Mouse (Mus musculus) embryonic facial prominence, embryonic 14.5 days (tissue): ENCODE measurements around the gene Lmx1a. TPM values are rescaled to one million over a fixed set of nuclear protein-coding genes. Genes with fewer than 3 reads are reported as not detected.

Source experiments
- ATAC-seq: fragments of 200-750 bp; cut with Nextera tagmentation; 2 replicates; pipeline ENCODE4 v1.8.0; 2017; ENCODE audit warnings: low read depth, moderate number of reproducible peaks, moderate TSS enrichment
- DNase-seq: peaks from one replicate; pipeline ENCODE4 v3.0.0-alpha.2; 2015; ENCODE audit warnings: low spot score
- H3K27ac ChIP-seq: fragments of 300-500 bp; sonication (generic); replicated peaks from 2 replicates; pipeline ENCODE4 v1.5.1; 2014; ENCODE audit warnings: low read depth, mild to moderate bottlenecking, low read length, moderate library complexity
- H3K27me3 ChIP-seq: fragments of 300-500 bp; sonication (generic); replicated peaks from 2 replicates; pipeline ENCODE4 v1.6.1; 2014; ENCODE audit warnings: low read length; ENCODE audit not compliant: control insufficient read depth, insufficient read depth
- H3K36me3 ChIP-seq: fragments of 300-500 bp; sonication (generic); 2 replicates; pipeline ENCODE4 v1.6.1; 2014; ENCODE audit warnings: low read length, mixed read lengths; ENCODE audit not compliant: control insufficient read depth, insufficient read depth
- H3K4me1 ChIP-seq: fragments of 300-500 bp; sonication (generic); 2 replicates; pipeline ENCODE4 v1.6.1; 2014; ENCODE audit warnings: antibody characterized with exemption, low read length; ENCODE audit not compliant: control insufficient read depth, insufficient read depth
- H3K4me2 ChIP-seq: fragments of 300-500 bp; sonication (generic); 2 replicates; pipeline ENCODE4 v1.6.1; 2014; ENCODE audit warnings: low read depth, mild to moderate bottlenecking, low read length, moderate library complexity, mixed read lengths
- H3K4me3 ChIP-seq: fragments of 300-500 bp; sonication (generic); 2 replicates; pipeline ENCODE4 v1.5.1; 2014; ENCODE audit warnings: low read depth, mild to moderate bottlenecking, low read length
- H3K9ac ChIP-seq: fragments of 300-500 bp; sonication (generic); 2 replicates; pipeline ENCODE4 v1.6.1; 2014; ENCODE audit warnings: low read depth, mild to moderate bottlenecking, low read length, moderate library complexity, mixed read lengths
- H3K9me3 ChIP-seq: fragments of 300-500 bp; sonication (generic); 2 replicates; pipeline ENCODE4 v1.6.1; 2016; ENCODE audit warnings: low read length; ENCODE audit not compliant: control insufficient read depth
- WGBS: fragments of 180-500 bp; shearing (Covaris S2); extraction: QIAGEN DNeasy Blood & Tissue Kit; methylation state at CpG from one replicate; pipeline ENCODE4 v1.1.7; 2014; 5-methylcytosine and 5-hydroxymethylcytosine counted together
- polyA plus RNA-seq: library from polyadenylated mRNA; unstranded; fragments of >200 nt; fragmentation: Nextera tagmentation; extraction: Ambion mirVana; gene quantifications from 2 replicates; pipeline ENCODE4 v1.2.1, GENCODE M21; 2014

The Lmx1a gene
- polyA plus RNA-seq, 1 experiment from 2014 or later, result 1.7 TPM

- Histone ChIP-seq H3K4me1 (peaks cover 8% of the 10 kb centered on the region; the same call in 1 of the 2 replicates), H3K27me3 (no peaks in the 10 kb centered on the region), H3K4me2 (no peak overlapping the region), H3K9ac (no peak overlapping the region), H3K36me3 (no peaks in the 10 kb centered on the region), H3K9me3 (no peaks in the 10 kb centered on the region), H3K4me3 (no peak overlapping the region), H3K27ac (no peak overlapping the region)
- DNase-seq (peak; percentile 59), ATAC-seq (peak; percentile 75; the same call in 1 of the 2 replicates)
- 22% methylated on average over 14 of the region's 14 CpGs for WGBS
These were observed 65.8 kb downstream of the Lmx1a start for GRCm38 (mm10) chr1:167754636-167755522.

GRCm38 (mm10) chr1:167758208-167758607 is 69.2 kb downstream of the Lmx1a start:
- Histone ChIP-seq H3K27me3 (no peaks in the 10 kb centered on the region; the same call in 1 of the 2 replicates), H3K4me1 (peaks cover 17% of the 10 kb centered on the region), H3K9ac (no peak overlapping the region), H3K4me3 (no peak overlapping the region), H3K36me3 (no peaks in the 10 kb centered on the region), H3K9me3 (no peaks in the 10 kb centered on the region), H3K4me2 (no peak overlapping the region), H3K27ac (no peak overlapping the region)
- ATAC-seq (no peak), DNase-seq (no peak)
- 57% methylated on average over 8 of the region's 8 CpGs for WGBS

- Histone ChIP-seq H3K9ac (no peak overlapping the region), H3K36me3 (no peaks in the 10 kb centered on the region), H3K27me3 (no peaks in the 10 kb centered on the region; the same call in 1 of the 2 replicates), H3K4me2 (no peak overlapping the region), H3K27ac (no peak overlapping the region), H3K4me3 (no peak overlapping the region), H3K9me3 (no peaks in the 10 kb centered on the region), H3K4me1 (peaks cover 9% of the 10 kb centered on the region)
- ATAC-seq (no peak), DNase-seq (no peak)
- WGBS, result 82% methylated on average over 10 of the region's 10 CpGs
These were observed 71.3 kb downstream of the Lmx1a start for GRCm38 (mm10) chr1:167760307-167760706.

- peak overlapping the region; percentile 70 for H3K27ac ChIP-seq
- DNase-seq (peak; percentile 60), ATAC-seq (0 out of 2 replicates have a peak, but pooled peaks have one; percentile 22)
- peak overlapping the region; percentile 8; the same call in 1 of the 2 replicates for H3K4me2 ChIP-seq
- peaks cover 9% of the 10 kb centered on the region for H3K4me1 ChIP-seq
- 12% methylated on average over 13 of the region's 13 CpGs for WGBS
- no peaks in the 10 kb centered on the region; the same call in 1 of the 2 replicates for H3K27me3 ChIP-seq
- H3K36me3 ChIP-seq, result no peaks in the 10 kb centered on the region
- H3K4me3 ChIP-seq, result no peak overlapping the region
- no peak overlapping the region; the same call in 1 of the 2 replicates for H3K9ac ChIP-seq
- H3K9me3 ChIP-seq, result no peaks in the 10 kb centered on the region
These were observed 72.8 kb downstream of the Lmx1a start for GRCm38 (mm10) chr1:167761785-167762223.

- DNase-seq (no peak), ATAC-seq (no peak)
- Histone ChIP-seq H3K4me1 (peaks cover 15% of the 10 kb centered on the region; the same call in 1 of the 2 replicates), H3K4me2 (no peak overlapping the region), H3K9me3 (no peaks in the 10 kb centered on the region), H3K27ac (no peak overlapping the region), H3K36me3 (no peaks in the 10 kb centered on the region), H3K9ac (no peak overlapping the region), H3K27me3 (no peaks in the 10 kb centered on the region), H3K4me3 (no peak overlapping the region)
- 90% methylated on average over 4 of the region's 4 CpGs for WGBS
These were observed 77.6 kb downstream of the Lmx1a start for GRCm38 (mm10) chr1:167766619-167767018.

- Histone ChIP-seq H3K4me2 (no peak overlapping the region), H3K9me3 (no peaks in the 10 kb centered on the region), H3K36me3 (no peaks in the 10 kb centered on the region), H3K9ac (no peak overlapping the region), H3K27me3 (no peaks in the 10 kb centered on the region), H3K4me3 (no peak overlapping the region), H3K27ac (0 out of 2 replicates have a peak overlapping the region, but pooled peaks have one; percentile 36), H3K4me1 (peaks cover 11% of the 10 kb centered on the region; the same call in 1 of the 2 replicates)
- DNase-seq, result peak; percentile 76
- 32% methylated on average over 7 of the region's 7 CpGs for WGBS
- 0 out of 2 replicates have a peak, but pooled peaks have one; percentile 15 for ATAC-seq
These were observed 81.4 kb downstream of the Lmx1a start for GRCm38 (mm10) chr1:167770457-167770856.

- DNase-seq, result peak; percentile 71
- H3K4me1 ChIP-seq, result no peaks in the 10 kb centered on the region
- no peaks in the 10 kb centered on the region for H3K9me3 ChIP-seq
- no peaks in the 10 kb centered on the region for H3K36me3 ChIP-seq
- 51% methylated on average over 5 of the region's 5 CpGs for WGBS
- H3K27me3 ChIP-seq, result no peaks in the 10 kb centered on the region
- H3K4me2 ChIP-seq, result no peak overlapping the region
- H3K27ac ChIP-seq, result no peak overlapping the region
- H3K9ac ChIP-seq, result no peak overlapping the region
- ATAC-seq, result no peak
- H3K4me3 ChIP-seq, result no peak overlapping the region
These were observed 90.9 kb downstream of the Lmx1a start for GRCm38 (mm10) chr1:167779766-167780488.

- Histone ChIP-seq H3K36me3 (no peaks in the 10 kb centered on the region), H3K4me3 (no peak overlapping the region), H3K9me3 (no peaks in the 10 kb centered on the region), H3K27ac (no peak overlapping the region), H3K9ac (no peak overlapping the region), H3K27me3 (no peaks in the 10 kb centered on the region), H3K4me2 (no peak overlapping the region), H3K4me1 (no peaks in the 10 kb centered on the region)
- DNase-seq, result peak; percentile 89
- peak; percentile 67 for ATAC-seq
- WGBS, result 57% methylated on average over 10 of the region's 10 CpGs
These were observed 92.9 kb downstream of the Lmx1a start for GRCm38 (mm10) chr1:167781787-167782484.
